Mouse (Mus musculus): ENCODE data around the gene Pga5. TPM values are rescaled to one million over a fixed set of nuclear protein-coding genes. Genes with fewer than 3 reads are reported as not detected.

Gene Pga5
- polyA plus RNA-seq, 1 experiment from 2014 or later, result 0.39 TPM

- Histone ChIP-seq H3K36me3 (no peaks in the 10 kb centered on the region), H3K9me3 (no peaks in the 10 kb centered on the region), H3K27ac (no peak overlapping the region), H3K4me1 (replicated peaks) (0 out of 2 replicates have a peak, but pooled peaks cover 2% of the 10 kb centered on the region), H3K9ac (no peak overlapping the region), H3K27me3 (replicated peaks) (no peaks in the 10 kb centered on the region), H3K4me2 (replicated peaks) (no peak overlapping the region), H3K4me3 (replicated peaks) (no peak overlapping the region)
- peak; percentile 68 for ATAC-seq
- 48% methylated on average over 5 of the region's 5 CpGs for WGBS
Measured at GRCm38 (mm10) chr19:10657742-10658141, 20.1 kb downstream of the Pga5 start.

- no peaks in the 10 kb centered on the region for H3K36me3 ChIP-seq
- no peak overlapping the region for H3K4me2 ChIP-seq (replicated peaks)
- no peak for ATAC-seq
- 53% methylated on average over 3 of the region's 3 CpGs for WGBS
- H3K27me3 ChIP-seq (replicated peaks), result no peaks in the 10 kb centered on the region
- no peak overlapping the region for H3K27ac ChIP-seq
- H3K9ac ChIP-seq, result no peak overlapping the region
- no peaks in the 10 kb centered on the region for H3K9me3 ChIP-seq
- H3K4me3 ChIP-seq (replicated peaks), result no peak overlapping the region
- 0 out of 2 replicates have a peak, but pooled peaks cover 2% of the 10 kb centered on the region for H3K4me1 ChIP-seq (replicated peaks)
Measured at GRCm38 (mm10) chr19:10656058-10656457, 21.8 kb downstream of the Pga5 start.

- Histone ChIP-seq H3K4me1 (replicated peaks) (0 out of 2 replicates have a peak, but pooled peaks cover 3% of the 10 kb centered on the region), H3K4me2 (replicated peaks) (no peak overlapping the region), H3K27ac (no peak overlapping the region), H3K9ac (no peak overlapping the region), H3K4me3 (replicated peaks) (no peak overlapping the region), H3K36me3 (no peaks in the 10 kb centered on the region), H3K27me3 (replicated peaks) (no peaks in the 10 kb centered on the region), H3K9me3 (no peaks in the 10 kb centered on the region)
- no peak for ATAC-seq
- whole genome bisulfite sequencing, result 75% methylated on average over 8 of the region's 8 CpGs
Measured at GRCm38 (mm10) chr19:10648156-10648555, 29.7 kb downstream of the Pga5 start.

GRCm38 (mm10) chr19:10645616-10646015, 32.3 kb downstream of the Pga5 start:
- Histone ChIP-seq H3K27me3 (replicated peaks) (no peaks in the 10 kb centered on the region), H3K9me3 (no peaks in the 10 kb centered on the region), H3K36me3 (no peaks in the 10 kb centered on the region), H3K4me1 (replicated peaks) (0 out of 2 replicates have a peak, but pooled peaks cover 3% of the 10 kb centered on the region), H3K27ac (no peak overlapping the region), H3K4me2 (replicated peaks) (no peak overlapping the region), H3K9ac (no peak overlapping the region), H3K4me3 (replicated peaks) (no peak overlapping the region)
- no peak for ATAC-seq
- 88% methylated on average over 2 of the region's 2 CpGs for WGBS

- Histone ChIP-seq H3K27me3 (replicated peaks) (no peaks in the 10 kb centered on the region), H3K4me1 (replicated peaks) (peaks cover 6% of the 10 kb centered on the region; the same call in 1 of the 2 replicates), H3K9ac (no peak overlapping the region), H3K4me2 (replicated peaks) (peak overlapping the region; percentile 24; the same call in 1 of the 2 replicates), H3K27ac (no peak overlapping the region), H3K9me3 (no peaks in the 10 kb centered on the region), H3K4me3 (replicated peaks) (no peak overlapping the region), H3K36me3 (no peaks in the 10 kb centered on the region)
- 47% methylated on average over 13 of the region's 13 CpGs for WGBS
- no peak for ATAC-seq
Measured at GRCm38 (mm10) chr19:10640589-10641378, 37.1 kb downstream of the Pga5 start.

- Histone ChIP-seq H3K9ac (no peak overlapping the region), H3K4me3 (replicated peaks) (no peak overlapping the region), H3K9me3 (no peaks in the 10 kb centered on the region), H3K36me3 (no peaks in the 10 kb centered on the region), H3K27ac (no peak overlapping the region), H3K27me3 (replicated peaks) (no peaks in the 10 kb centered on the region), H3K4me1 (replicated peaks) (peaks cover 13% of the 10 kb centered on the region), H3K4me2 (replicated peaks) (0 out of 2 replicates have a peak overlapping the region, but pooled peaks have one; percentile 24)
- WGBS, result 17% methylated on average over 5 of the region's 5 CpGs
- no peak for ATAC-seq
Measured at GRCm38 (mm10) chr19:10640080-10640479, 37.8 kb downstream of the Pga5 start.

- Histone ChIP-seq H3K27ac (no peak overlapping the region), H3K9me3 (no peaks in the 10 kb centered on the region), H3K4me2 (replicated peaks) (no peak overlapping the region), H3K9ac (no peak overlapping the region), H3K4me3 (replicated peaks) (no peak overlapping the region), H3K4me1 (replicated peaks) (peaks cover 18% of the 10 kb centered on the region), H3K27me3 (replicated peaks) (no peaks in the 10 kb centered on the region), H3K36me3 (no peaks in the 10 kb centered on the region)
- ATAC-seq, result no peak
- WGBS, result 54% methylated on average over 7 of the region's 7 CpGs
Measured at GRCm38 (mm10) chr19:10637840-10638239, 40.0 kb downstream of the Pga5 start.

- H3K4me1 ChIP-seq (replicated peaks), result peaks cover 16% of the 10 kb centered on the region
- H3K4me3 ChIP-seq (replicated peaks), result peak overlapping the region; percentile 47
- H3K9ac ChIP-seq, result peak overlapping the region; percentile 55
- H3K9me3 ChIP-seq, result no peaks in the 10 kb centered on the region
- peaks cover 2% of the 10 kb centered on the region; the same call in 1 of the 2 replicates for H3K36me3 ChIP-seq
- H3K27me3 ChIP-seq (replicated peaks), result no peaks in the 10 kb centered on the region
- ATAC-seq, result peak; percentile 92
- peak overlapping the region; percentile 96 for H3K4me2 ChIP-seq (replicated peaks)
- WGBS, result 3% methylated on average over 21 of the region's 21 CpGs
- H3K27ac ChIP-seq, result 0 out of 2 replicates have a peak overlapping the region, but pooled peaks have one; percentile 24
Measured at GRCm38 (mm10) chr19:10634872-10635318, 43.0 kb downstream of the Pga5 start.

GRCm38 (mm10) chr19:10634106-10634871, 43.6 kb downstream of the Pga5 start, which contains the start of gene Vwce:
Vwce (plus strand) TSS chr19:10634213.
- peak within 1 kb of the TSS; percentile 96 for H3K4me2 ChIP-seq (replicated peaks)
- H3K9ac ChIP-seq, result peak within 1 kb of the TSS; percentile 55
- peak within 1 kb of the TSS; percentile 47 for H3K4me3 ChIP-seq (replicated peaks)
- no peaks in the 10 kb centered on the region for H3K27me3 ChIP-seq (replicated peaks)
- H3K4me1 ChIP-seq (replicated peaks), result peaks cover 16% of the 10 kb centered on the region
- 2% methylated on average over 32 of the region's 32 CpGs for WGBS
- ATAC-seq, result peak; percentile 88
- H3K27ac ChIP-seq, result 0 out of 2 replicates have a peak within 1 kb of the TSS, but pooled peaks have one; percentile 24
- peaks cover 8% of the 10 kb centered on the region for H3K36me3 ChIP-seq
- H3K9me3 ChIP-seq, result no peaks in the 10 kb centered on the region

Other genes with a start within 250 kb of the Pga5 start
- 0.56 and 0.62 TPM in 2 replicates for gene Lrrc10b, start 220.6 kb downstream of the Pga5 start, polyA plus RNA-seq (2015; fragmentation: Nextera tagmentation; extraction: Ambion mirVana)
- gene Ppp1r32, start 195.1 kb downstream of the Pga5 start, polyA plus RNA-seq (2015; fragmentation: Nextera tagmentation; extraction: Ambion mirVana), result 0.68 and 1.4 TPM in 2 replicates
- 30.8 and 36.3 TPM in 2 replicates for gene Cpsf7, start 152.8 kb downstream of the Pga5 start, polyA plus RNA-seq (2015; fragmentation: Nextera tagmentation; extraction: Ambion mirVana)
- gene Sdhaf2, start 151.9 kb downstream of the Pga5 start, polyA plus RNA-seq (2015; fragmentation: Nextera tagmentation; extraction: Ambion mirVana), result 57.2 and 58.3 TPM in 2 replicates
- gene Tmem216, start 121.8 kb downstream of the Pga5 start, polyA plus RNA-seq (2015; fragmentation: Nextera tagmentation; extraction: Ambion mirVana), result 34.5 and 34.9 TPM in 2 replicates
- 17.0 and 19.2 TPM in 2 replicates for gene Cyb561a3, start 100.9 kb downstream of the Pga5 start, polyA plus RNA-seq (2015; fragmentation: Nextera tagmentation; extraction: Ambion mirVana)
- 26.8 and 28.5 TPM in 2 replicates for gene Tmem138, start 100.7 kb downstream of the Pga5 start, polyA plus RNA-seq (2015; fragmentation: Nextera tagmentation; extraction: Ambion mirVana)
- 278 and 283 TPM in 2 replicates for gene Ddb1, start 72.7 kb downstream of the Pga5 start, polyA plus RNA-seq (2015; fragmentation: Nextera tagmentation; extraction: Ambion mirVana)
- 36.3 and 45.5 TPM in 2 replicates for gene Tkfc, start 72.4 kb downstream of the Pga5 start, polyA plus RNA-seq (2015; fragmentation: Nextera tagmentation; extraction: Ambion mirVana)
- gene Vwce, start 43.9 kb downstream of the Pga5 start, polyA plus RNA-seq (2015; fragmentation: Nextera tagmentation; extraction: Ambion mirVana), result 3.4 and 4.8 TPM in 2 replicates
- 28.1 and 28.7 TPM in 2 replicates for gene Vps37c, start 10.7 kb upstream of the Pga5 start, polyA plus RNA-seq (2015; fragmentation: Nextera tagmentation; extraction: Ambion mirVana)
- gene Cd5, start 60.9 kb upstream of the Pga5 start, polyA plus RNA-seq (2015; fragmentation: Nextera tagmentation; extraction: Ambion mirVana), result 0.10 and 0.13 TPM in 2 replicates
- gene Cd6, start 152.0 kb upstream of the Pga5 start, polyA plus RNA-seq (2015; fragmentation: Nextera tagmentation; extraction: Ambion mirVana), result 0.19 and 0.57 TPM in 2 replicates
- 0.30 and 0.65 TPM in 2 replicates for gene Slc15a3, start 161.7 kb upstream of the Pga5 start, polyA plus RNA-seq (2015; fragmentation: Nextera tagmentation; extraction: Ambion mirVana)
- gene Tmem132a, start 191.9 kb upstream of the Pga5 start, polyA plus RNA-seq (2015; fragmentation: Nextera tagmentation; extraction: Ambion mirVana), result 37.7 TPM in 2 replicates
- gene Tmem109, start 203.9 kb upstream of the Pga5 start, polyA plus RNA-seq (2015; fragmentation: Nextera tagmentation; extraction: Ambion mirVana), result 75.4 and 80.6 TPM in 2 replicates
- gene Prpf19, start 217.2 kb upstream of the Pga5 start, polyA plus RNA-seq (2015; fragmentation: Nextera tagmentation; extraction: Ambion mirVana), result 35.8 and 39.2 TPM in 2 replicates
- not detected in 2 replicates for gene Zp1, start 242.6 kb upstream of the Pga5 start, polyA plus RNA-seq (2015; fragmentation: Nextera tagmentation; extraction: Ambion mirVana)